Mouse (Mus musculus) liver, postnatal 0 days (tissue): ENCODE measurements around the gene Draxin.

ENCODE experiments used
- CTCF ChIP-seq: sonication (generic); IDR thresholded peaks from 2 replicates; pipeline ENCODE4 v1.5.1; 2016; ENCODE audit warnings: antibody characterized with exemption, low read depth
- EP300 ChIP-seq: IDR thresholded peaks from 2 replicates; pipeline ENCODE4 v1.6.1; 2016; ENCODE audit warnings: antibody characterized with exemption, low read depth, mild to moderate bottlenecking

- no peak for TF ChIP-seq CTCF
- TF ChIP-seq EP300 = no peak
Measured at GRCm38 (mm10) chr4:148089166-148089565, 41.3 kb downstream of the Draxin start.
